Mouse (Mus musculus) forebrain, embryonic 14.5 days (tissue): Measurements from ENCODE around the gene Ddx23. TPM values are rescaled to one million over a fixed set of nuclear protein-coding genes. Genes with fewer than 3 reads are reported as not detected.
A peak's percentile ranks its signal among the peaks of the same experiment; 100 is the strongest.

Source experiments
- ATAC-seq: fragments of 200-750 bp; cut with Nextera tagmentation; 2 replicates; pipeline ENCODE4 v1.8.0; 2017; ENCODE audit warnings: mild to moderate bottlenecking, moderate library complexity
- DNase-seq: peaks from one replicate; pipeline ENCODE4 v3.0.0-alpha.2; 2015; ENCODE audit warnings: low spot score
- H3K27ac ChIP-seq: fragments of 300-500 bp; sonication (generic); 2 replicates; pipeline ENCODE4 v1.5.1; 2014; ENCODE audit warnings: low read depth, mild to moderate bottlenecking, control low read depth, low read length, moderate library complexity
- H3K27me3 ChIP-seq: fragments of 300-500 bp; sonication (generic); replicated peaks from 2 replicates; pipeline ENCODE4 v1.6.1; 2014; ENCODE audit warnings: low read length, control low read depth, mixed read lengths; ENCODE audit not compliant: control insufficient read depth, insufficient read depth
- H3K36me3 ChIP-seq: fragments of 300-500 bp; sonication (generic); 2 replicates; pipeline ENCODE4 v1.6.1; 2014; ENCODE audit warnings: low read length, control low read depth; ENCODE audit not compliant: control insufficient read depth, insufficient read depth
- H3K4me1 ChIP-seq: fragments of 300-500 bp; sonication (generic); 2 replicates; pipeline ENCODE4 v1.6.1; 2014; ENCODE audit warnings: antibody characterized with exemption, low read length, control low read depth; ENCODE audit not compliant: control insufficient read depth, insufficient read depth
- H3K4me2 ChIP-seq: fragments of 300-500 bp; sonication (generic); 2 replicates; pipeline ENCODE4 v1.6.1; 2014; ENCODE audit warnings: mild to moderate bottlenecking, control low read depth, low read length
- H3K4me3 ChIP-seq: fragments of 300-500 bp; sonication (generic); 2 replicates; pipeline ENCODE4 v1.5.1; 2014; ENCODE audit warnings: low read depth, low read length, control low read depth
- H3K9ac ChIP-seq: fragments of 300-500 bp; sonication (generic); 2 replicates; pipeline ENCODE4 v1.6.1; 2014; ENCODE audit warnings: mild to moderate bottlenecking, low read length, control low read depth, moderate library complexity
- H3K9me3 ChIP-seq: fragments of 300-500 bp; sonication (generic); replicated peaks from 2 replicates; pipeline ENCODE4 v1.6.1; 2016; ENCODE audit warnings: low read length, control low read depth, mixed read lengths; ENCODE audit not compliant: control insufficient read depth
- WGBS: fragments of 180-500 bp; shearing (Covaris S2); extraction: QIAGEN DNeasy Blood & Tissue Kit; methylation state at CpG from one replicate; pipeline ENCODE4 v1.1.7; 2014; 5-methylcytosine and 5-hydroxymethylcytosine counted together
- polyA plus RNA-seq: library from polyadenylated mRNA; unstranded; fragments of >200 nt; fragmentation: Nextera tagmentation; extraction: Ambion mirVana; gene quantifications from 2 replicates; pipeline ENCODE4 v1.2.1, GENCODE M21; 2014

Gene Ddx23
- polyA plus RNA-seq, result 18.2 and 24.3 TPM in 2 replicates

DNA sequence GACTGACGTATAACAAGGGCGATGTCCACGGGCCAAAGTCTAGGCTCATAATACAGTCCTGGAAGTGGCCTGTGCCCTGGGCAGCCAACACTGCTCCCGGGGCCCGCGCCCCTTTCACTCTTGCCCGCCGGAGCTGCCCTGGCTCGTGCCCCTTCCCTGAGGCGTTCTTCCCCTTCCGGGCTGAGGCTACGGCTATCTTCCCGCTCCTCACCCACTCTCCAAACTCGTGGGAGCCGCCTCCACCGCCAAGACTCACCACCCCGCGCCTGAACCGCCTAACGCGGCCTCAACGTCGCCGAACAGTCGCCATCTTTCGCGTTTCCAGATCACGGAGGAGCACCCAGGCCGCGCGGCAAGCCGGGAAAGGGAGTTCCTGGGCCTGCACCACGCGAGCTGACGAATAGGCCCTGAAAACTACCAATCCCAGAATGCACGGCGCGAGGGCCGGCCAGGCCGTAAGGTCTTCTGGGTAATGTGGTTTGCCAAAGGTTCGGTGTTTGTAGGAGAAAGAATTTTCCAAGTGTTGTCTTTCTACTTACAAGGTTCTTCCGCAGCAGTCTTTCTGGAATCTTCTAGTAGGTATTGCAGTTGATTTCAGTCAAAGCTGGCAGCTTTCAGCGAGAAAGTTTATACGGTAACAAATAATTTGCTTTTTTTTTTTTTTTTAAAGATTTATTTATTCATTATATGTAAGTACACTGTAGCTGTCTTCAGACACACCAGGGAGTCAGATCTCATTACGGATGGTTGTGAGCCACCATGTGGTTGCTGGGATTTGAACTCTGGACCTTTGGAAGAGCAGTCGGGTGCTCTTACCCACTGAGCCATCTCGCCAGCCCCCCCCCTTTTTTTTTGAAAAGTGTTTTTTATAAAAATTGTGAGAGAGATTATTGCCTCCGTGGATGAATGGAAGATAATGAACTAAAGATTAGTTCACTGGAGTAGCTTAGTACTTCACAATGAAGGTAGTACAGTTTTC is at the start of gene Ddx23:
TSS of gene Ddx23 (minus strand) at position 328 of the 979 bp plus-strand sequence.
- no peaks in the 10 kb centered on the region for H3K9me3 ChIP-seq
- ATAC-seq (peak; percentile 97), DNase-seq (peak; percentile 99)
- peak within 1 kb of the TSS; percentile 76 for H3K4me2 ChIP-seq
- 4% methylated on average over 46 of the region's 48 CpGs for WGBS
- peak within 1 kb of the TSS; percentile 93 for H3K9ac ChIP-seq
- H3K4me1 ChIP-seq, result peaks cover 5% of the 10 kb centered on the region; the same call in 1 of the 2 replicates
- peaks cover 13% of the 10 kb centered on the region for H3K36me3 ChIP-seq
- H3K27me3 ChIP-seq, result no peaks in the 10 kb centered on the region
- H3K27ac ChIP-seq, result peak within 1 kb of the TSS; percentile 85
- peak within 1 kb of the TSS; percentile 84 for H3K4me3 ChIP-seq

DNA sequence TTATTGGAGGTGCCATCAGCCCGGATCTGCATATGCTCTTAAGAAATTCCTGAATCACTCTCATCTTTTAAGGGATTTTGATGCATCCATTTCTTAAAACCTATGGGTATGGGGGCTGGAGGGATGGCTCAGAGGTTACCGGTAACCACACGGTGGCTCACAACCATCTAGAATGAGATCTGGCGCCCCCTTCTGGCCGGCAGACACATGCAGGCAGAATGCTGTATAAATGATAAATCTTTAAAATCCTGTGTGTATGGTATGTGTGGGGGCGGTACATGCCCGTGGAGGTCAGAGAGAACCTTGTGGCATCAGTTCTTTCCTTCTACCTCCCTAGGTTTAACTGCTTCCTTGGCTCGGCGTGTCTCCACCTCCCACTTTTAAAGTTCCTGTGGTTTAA is 47.7 kb upstream of the Ddx23 start:
- no peak overlapping the region for H3K4me2 ChIP-seq
- H3K4me1 ChIP-seq, result no peaks in the 10 kb centered on the region
- H3K9me3 ChIP-seq, result no peaks in the 10 kb centered on the region
- no peak overlapping the region for H3K27ac ChIP-seq
- no peaks in the 10 kb centered on the region for H3K36me3 ChIP-seq
- DNase-seq, result peak; percentile 72
- no peak overlapping the region for H3K4me3 ChIP-seq
- H3K27me3 ChIP-seq, result 0 out of 2 replicates have a peak, but pooled peaks cover 3% of the 10 kb centered on the region
- ATAC-seq, result no peak
- no peak overlapping the region for H3K9ac ChIP-seq
- WGBS, result 13% methylated on average over 9 of the region's 9 CpGs

DNA sequence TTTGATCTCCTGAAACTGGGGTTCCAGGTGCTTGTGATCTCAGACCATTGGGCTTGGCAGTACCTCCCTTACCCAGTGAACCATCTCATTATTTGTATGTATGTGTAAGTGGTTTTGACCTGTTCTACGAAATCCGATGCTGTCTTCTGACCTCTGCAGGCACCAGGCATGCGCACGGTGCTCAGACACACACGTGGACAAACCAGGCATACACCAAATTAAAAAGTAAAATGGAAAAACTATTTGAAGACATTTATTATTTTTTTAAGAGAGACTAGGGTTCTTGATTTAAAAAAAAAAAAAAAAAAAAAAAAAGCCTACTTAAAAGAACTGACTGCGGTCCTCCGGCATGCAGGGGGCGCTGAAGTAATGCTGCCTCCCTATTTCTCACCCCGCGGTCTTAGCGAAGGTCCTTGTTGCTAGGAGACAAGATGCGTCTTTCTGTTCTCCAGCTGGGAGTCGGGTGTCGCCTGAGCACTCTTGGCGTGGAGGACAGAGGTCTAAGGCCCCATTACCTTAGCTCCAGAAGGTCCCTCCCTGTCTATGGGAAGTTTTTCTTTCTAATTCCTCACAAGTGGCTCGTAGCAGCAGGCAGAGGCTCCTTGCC is 45.2 kb upstream of the Ddx23 start, which contains the start of gene Ccdc65:
TSS of gene Ccdc65 (plus strand) at position 442 of the 607 bp plus-strand sequence.
- no peaks in the 10 kb centered on the region for H3K36me3 ChIP-seq
- WGBS, result 22% methylated on average over 16 of the region's 16 CpGs
- H3K9me3 ChIP-seq, result no peaks in the 10 kb centered on the region
- H3K4me3 ChIP-seq, result peak within 1 kb of the TSS; percentile 20
- peak within 1 kb of the TSS; percentile 48 for H3K4me2 ChIP-seq
- DNase-seq, result peak; percentile 88
- 0 out of 2 replicates have a peak within 1 kb of the TSS, but pooled peaks have one; percentile 13 for H3K9ac ChIP-seq
- 0 out of 2 replicates have a peak, but pooled peaks have one; percentile 48 for ATAC-seq
- no peaks in the 10 kb centered on the region for H3K4me1 ChIP-seq
- no peak within 1 kb of the TSS for H3K27ac ChIP-seq
- H3K27me3 ChIP-seq, result 0 out of 2 replicates have a peak, but pooled peaks cover 3% of the 10 kb centered on the region

DNA sequence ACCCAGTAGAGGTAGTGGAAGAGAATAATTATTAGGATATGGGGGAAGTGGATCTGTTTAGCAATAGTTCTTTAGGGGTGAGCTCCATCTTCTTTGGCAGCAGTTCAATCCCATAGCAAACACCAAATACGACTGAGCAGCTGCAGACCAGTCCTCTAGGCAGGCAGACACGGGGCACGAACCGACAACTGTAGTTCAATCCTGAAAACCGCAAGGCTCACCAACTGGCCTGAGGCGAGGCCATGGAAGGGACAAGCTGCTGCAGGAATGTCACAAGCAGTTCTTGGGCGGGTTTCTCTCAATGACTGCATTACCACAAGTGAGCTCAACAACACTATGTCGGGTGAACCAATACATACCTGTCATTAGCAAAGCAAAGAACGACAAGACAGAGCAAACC is 41.6 kb upstream of the Ddx23 start:
- H3K4me1 ChIP-seq, result no peaks in the 10 kb centered on the region
- no peak overlapping the region for H3K27ac ChIP-seq
- H3K4me2 ChIP-seq, result no peak overlapping the region
- H3K4me3 ChIP-seq, result no peak overlapping the region
- H3K9me3 ChIP-seq, result no peaks in the 10 kb centered on the region
- H3K27me3 ChIP-seq, result peaks cover 17% of the 10 kb centered on the region; the same call in 1 of the 2 replicates
- no peak for ATAC-seq
- no peak overlapping the region for H3K9ac ChIP-seq
- 61% methylated on average over 9 of the region's 9 CpGs for WGBS
- H3K36me3 ChIP-seq, result no peaks in the 10 kb centered on the region
- no peak for DNase-seq

DNA sequence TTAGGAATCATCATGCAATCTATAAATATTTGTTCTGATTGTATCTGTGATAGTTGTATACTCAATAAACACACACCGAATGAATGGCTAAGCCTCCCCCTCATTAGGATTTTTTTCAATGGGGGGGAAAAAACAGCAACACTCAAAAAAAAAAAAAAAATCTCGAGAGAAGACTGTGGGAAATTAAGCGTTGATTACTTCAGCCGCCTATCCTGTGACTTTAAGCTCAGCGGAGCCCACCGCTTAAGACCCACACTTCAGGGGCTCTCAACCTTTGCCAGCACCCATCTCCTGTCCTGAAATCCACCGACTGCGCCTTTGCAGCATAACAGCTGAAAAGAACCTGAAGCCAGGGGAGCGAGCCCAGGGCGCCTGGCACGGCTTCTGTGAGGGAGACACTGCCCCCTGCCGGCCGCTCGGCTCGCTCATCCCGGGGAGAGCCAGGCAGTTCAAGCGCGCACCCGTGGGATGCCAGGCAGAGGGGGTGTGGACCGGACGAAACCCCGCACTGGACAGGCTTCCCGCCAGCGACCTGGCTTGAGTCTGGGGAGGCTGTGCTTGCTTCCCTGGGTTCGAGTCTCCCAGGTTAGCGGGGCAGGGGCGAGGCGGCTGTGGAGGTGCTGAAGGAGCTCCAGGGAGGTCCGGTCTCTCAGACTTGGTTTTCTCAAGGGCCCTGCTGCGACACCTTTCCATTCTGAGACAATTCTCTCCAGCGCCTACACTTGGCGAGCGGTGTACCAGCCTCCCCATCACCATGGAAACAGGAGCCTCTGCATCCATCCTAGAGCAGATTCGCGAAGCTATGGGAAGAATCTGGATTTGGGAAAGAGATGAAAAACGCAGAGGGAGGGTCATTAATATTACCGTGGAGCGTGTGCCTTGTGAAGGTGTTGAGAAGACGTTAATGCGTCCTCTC is 36.8 kb upstream of the Ddx23 start:
- Histone ChIP-seq H3K9me3 (no peaks in the 10 kb centered on the region), H3K36me3 (no peaks in the 10 kb centered on the region), H3K4me3 (peak overlapping the region; percentile 29), H3K4me1 (no peaks in the 10 kb centered on the region), H3K4me2 (peak overlapping the region; percentile 57), H3K27me3 (peaks cover 14% of the 10 kb centered on the region; the same call in 1 of the 2 replicates), H3K9ac (peak overlapping the region; percentile 52), H3K27ac (peak overlapping the region; percentile 70)
- ATAC-seq, result peak; percentile 96
- 4% methylated on average over 40 of the region's 40 CpGs for WGBS
- DNase-seq, result peak; percentile 88

DNA sequence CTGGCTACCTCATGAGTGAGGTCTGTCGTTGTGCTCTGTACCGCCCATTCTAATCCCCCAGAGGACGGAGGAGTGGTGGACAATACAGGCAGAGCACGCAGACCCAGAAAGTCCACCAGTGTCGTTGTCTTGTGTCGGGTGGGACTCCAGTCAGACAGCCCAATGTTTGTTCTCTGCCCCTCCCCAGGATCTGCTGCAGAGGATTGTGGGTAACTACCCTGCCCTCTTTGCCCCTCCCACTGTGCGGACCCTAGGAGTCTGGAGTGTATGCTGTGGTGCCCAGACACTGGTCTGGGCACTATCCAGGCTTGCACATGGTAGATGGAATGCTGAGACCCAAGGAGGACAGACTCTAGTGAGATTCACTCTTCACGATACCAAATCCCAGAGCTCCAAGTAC is 33.5 kb upstream of the Ddx23 start:
- H3K9me3 ChIP-seq, result no peaks in the 10 kb centered on the region
- no peak overlapping the region for H3K4me2 ChIP-seq
- peaks cover 7% of the 10 kb centered on the region for H3K4me1 ChIP-seq
- H3K4me3 ChIP-seq, result no peak overlapping the region
- DNase-seq, result no peak
- ATAC-seq, result no peak
- H3K36me3 ChIP-seq, result no peaks in the 10 kb centered on the region
- H3K27ac ChIP-seq, result no peak overlapping the region
- H3K9ac ChIP-seq, result no peak overlapping the region
- WGBS, result 54% methylated on average over 8 of the region's 8 CpGs
- peaks cover 7% of the 10 kb centered on the region; the same call in 1 of the 2 replicates for H3K27me3 ChIP-seq

- WGBS, result 56% methylated on average over 9 of the region's 9 CpGs
- Histone ChIP-seq H3K27me3 (peaks cover 2% of the 10 kb centered on the region; the same call in 1 of the 2 replicates), H3K4me2 (no peak overlapping the region), H3K27ac (no peak overlapping the region), H3K4me3 (no peak overlapping the region), H3K9ac (no peak overlapping the region), H3K9me3 (no peaks in the 10 kb centered on the region), H3K36me3 (no peaks in the 10 kb centered on the region), H3K4me1 (peaks cover 11% of the 10 kb centered on the region)
- no peak for ATAC-seq
- DNase-seq, result no peak
Observed at GRCm38 (mm10) chr15:98695726-98696125, 33.0 kb upstream of the Ddx23 start.

DNA sequence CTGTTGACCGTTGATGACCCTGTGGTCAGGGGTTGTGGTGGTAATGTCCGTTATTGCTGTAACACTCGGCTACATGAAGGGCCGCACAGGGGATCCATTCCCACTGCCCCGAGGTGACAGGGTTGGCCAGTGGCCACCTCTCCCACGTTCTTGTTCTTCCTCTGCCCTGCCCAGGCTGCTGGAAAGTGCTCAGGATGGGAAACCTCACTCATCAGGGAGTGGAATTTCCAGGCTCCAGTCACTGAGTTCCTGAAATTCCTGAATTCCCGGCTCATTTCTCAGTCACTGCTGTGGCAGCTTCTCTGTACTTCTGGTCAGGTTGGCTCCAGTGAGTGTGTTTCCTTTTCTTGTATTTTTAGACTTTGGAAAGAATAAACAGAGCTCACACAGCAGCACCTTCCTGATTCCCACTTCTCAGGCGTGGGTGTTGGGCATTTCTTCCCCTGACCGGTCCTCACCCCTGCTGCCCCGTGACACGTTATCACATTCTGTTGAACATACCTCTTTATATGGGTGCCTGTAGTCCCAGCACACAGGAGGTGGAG is 29.5 kb upstream of the Ddx23 start:
- no peak for DNase-seq
- H3K4me1 ChIP-seq, result peaks cover 11% of the 10 kb centered on the region

More for the DNA sequence above, 29.5 kb upstream of the Ddx23 start:
- no peak for ATAC-seq
- Histone ChIP-seq H3K27me3 (no peaks in the 10 kb centered on the region; the same call in 1 of the 2 replicates), H3K27ac (no peak overlapping the region), H3K36me3 (no peaks in the 10 kb centered on the region), H3K9ac (no peak overlapping the region), H3K9me3 (no peaks in the 10 kb centered on the region), H3K4me2 (no peak overlapping the region), H3K4me3 (no peak overlapping the region)
- 66% methylated on average over 11 of the region's 11 CpGs for WGBS
